Mouse (Mus musculus) embryonic fibroblast, embryonic 13.5 days (primary cell): ENCODE data around the gene Thyn1. TPM values are rescaled to one million over a fixed set of nuclear protein-coding genes. Genes with fewer than 3 reads are reported as not detected.

Experiments used
- H3K27ac ChIP-seq: 2 replicates; pipeline ENCODE4 v1.5.1; 2012; ENCODE audit warnings: low read length, control low read depth, inconsistent platforms; ENCODE audit not compliant: insufficient read depth
- H3K4me1 ChIP-seq: 2 replicates; pipeline ENCODE4 v1.6.1; 2011; ENCODE audit warnings: low read length; ENCODE audit not compliant: control insufficient read depth, insufficient read depth
- H3K4me3 ChIP-seq: 2 replicates; pipeline ENCODE4 v1.5.1; 2011; ENCODE audit warnings: mild to moderate bottlenecking, control low read depth, low read length; ENCODE audit not compliant: insufficient read depth
- CTCF ChIP-seq: IDR thresholded peaks from 2 replicates; pipeline ENCODE4 v1.5.1; 2011; ENCODE audit warnings: mild to moderate bottlenecking, control low read depth, low read length, moderate library complexity, borderline replicate concordance; ENCODE audit not compliant: insufficient read depth
- POLR2A ChIP-seq: IDR thresholded peaks from 2 replicates; pipeline ENCODE4 v1.6.1; 2011; ENCODE audit warnings: low read depth, mild to moderate bottlenecking, control low read depth, low read length, moderate library complexity
- polyA plus RNA-seq: library from polyadenylated mRNA; stranded (reverse); fragments of >200 nt; gene quantifications from 2 replicates; pipeline ENCODE4 v1.2.4, GENCODE M21; 2011; ENCODE audit warnings: low read depth; ENCODE audit not compliant: missing spikeins, insufficient read length

The Thyn1 gene
- polyA plus RNA-seq, 1 experiment: 158 TPM

DNA sequence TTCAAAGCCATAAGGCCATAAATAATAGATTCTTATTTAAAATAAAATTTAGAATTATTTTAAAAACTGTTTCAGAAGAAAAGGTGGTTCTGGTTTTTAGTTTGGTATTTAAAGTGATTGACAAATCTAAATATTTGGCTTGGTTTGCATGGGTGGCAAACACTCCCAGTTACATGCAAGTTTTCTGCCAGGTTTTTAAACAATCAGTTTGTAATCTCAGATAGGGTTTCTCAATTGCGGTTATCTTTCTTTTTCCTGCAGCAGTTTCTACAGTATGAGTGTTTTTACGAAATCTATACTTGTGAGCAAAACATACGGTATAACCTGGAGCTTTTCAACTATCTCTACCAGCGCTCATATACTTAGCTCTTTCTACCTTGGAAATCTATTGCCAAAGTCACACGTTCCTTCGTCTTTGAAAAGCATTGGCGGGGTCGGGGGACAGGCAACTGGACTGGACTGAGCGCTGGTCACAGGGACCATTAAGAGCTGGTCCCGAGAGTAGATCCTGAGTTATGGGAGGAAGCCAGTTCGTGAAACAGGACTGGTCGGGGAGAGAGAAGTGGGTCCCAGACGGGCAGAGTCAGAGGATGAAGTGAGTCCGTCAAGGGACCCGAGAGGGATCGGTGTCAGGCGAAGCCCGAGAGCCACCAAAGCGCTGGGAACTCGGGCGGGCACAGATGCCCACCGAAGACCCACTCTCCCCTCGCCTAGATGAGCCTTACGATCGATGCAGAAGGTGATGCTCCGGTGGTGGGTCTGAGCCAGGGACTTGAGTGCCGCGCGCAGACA is 645 bp upstream of the Thyn1 start:
- peak overlapping the region; percentile 91 for H3K4me3 ChIP-seq
- H3K27ac ChIP-seq: 0 out of 2 replicates have a peak overlapping the region, but pooled peaks have one; percentile 46
- TF ChIP-seq CTCF (no peak), POLR2A (no peak)
- peaks cover 8% of the 10 kb centered on the region for H3K4me1 ChIP-seq

GRCm38 (mm10) chr9:27005231-27005630 is 5.7 kb downstream of the Thyn1 start:
- Histone ChIP-seq H3K4me1 (peaks cover 6% of the 10 kb centered on the region), H3K27ac (no peak overlapping the region), H3K4me3 (no peak overlapping the region)
- TF ChIP-seq POLR2A (no peak), CTCF (no peak)

DNA sequence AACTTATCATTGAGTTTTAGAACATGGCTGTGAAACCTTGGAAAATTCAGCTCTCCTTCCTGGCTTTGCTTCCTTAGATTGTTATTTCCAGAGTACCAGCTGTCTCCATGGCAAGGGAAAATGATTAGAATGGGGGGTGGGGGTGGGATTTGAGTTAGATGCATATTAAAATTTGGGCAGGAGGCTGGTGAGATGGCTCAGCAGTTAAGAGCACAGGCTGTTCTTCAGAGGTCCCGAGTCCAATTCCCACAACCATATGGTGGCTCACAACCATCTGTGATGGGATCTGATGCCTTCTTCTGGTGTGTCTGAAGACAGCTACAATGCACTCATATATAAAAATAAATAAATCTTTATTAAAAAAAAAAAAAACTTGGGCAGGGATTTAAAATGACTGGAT is 6.4 kb downstream of the Thyn1 start:
- H3K27ac ChIP-seq: no peak overlapping the region
- no peak for TF ChIP-seq POLR2A
- no peak for TF ChIP-seq CTCF
- no peak overlapping the region for H3K4me3 ChIP-seq
- H3K4me1 ChIP-seq: peaks cover 4% of the 10 kb centered on the region; the same call in 1 of the 2 replicates

GRCm38 (mm10) chr9:27006866-27007265 is 7.4 kb downstream of the Thyn1 start:
- TF ChIP-seq CTCF: no peak
- TF ChIP-seq POLR2A: no peak
- Histone ChIP-seq H3K4me3 (no peak overlapping the region), H3K4me1 (no peaks in the 10 kb centered on the region), H3K27ac (no peak overlapping the region)

DNA sequence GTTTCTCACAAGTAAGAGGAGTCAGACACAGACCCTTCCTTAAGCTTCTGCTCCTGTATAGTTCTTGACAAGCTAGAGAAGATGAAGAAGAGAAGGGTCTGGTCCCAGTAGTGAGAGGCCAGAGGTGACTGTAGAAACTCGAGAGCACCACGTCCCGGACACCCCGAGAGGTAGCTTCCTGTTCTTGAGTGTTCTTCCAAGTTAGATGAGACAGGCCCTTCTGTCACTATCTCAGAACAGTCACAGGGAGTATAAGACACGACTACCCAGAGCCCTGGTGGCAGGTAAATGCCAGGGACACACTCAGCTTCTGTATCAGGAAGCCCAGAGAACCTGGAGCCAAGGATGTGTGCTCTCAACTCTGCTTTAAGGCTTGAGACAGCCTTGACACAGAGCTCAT is 9.7 kb downstream of the Thyn1 start:
- no peak overlapping the region for H3K27ac ChIP-seq
- no peaks in the 10 kb centered on the region for H3K4me1 ChIP-seq
- H3K4me3 ChIP-seq: no peak overlapping the region
- TF ChIP-seq POLR2A: no peak

- TF ChIP-seq CTCF: no peak
- no peak for TF ChIP-seq POLR2A
- H3K4me1 ChIP-seq: no peaks in the 10 kb centered on the region
- H3K4me3 ChIP-seq: no peak overlapping the region
- H3K27ac ChIP-seq: no peak overlapping the region
Measured at GRCm38 (mm10) chr9:27011572-27011971, 12.1 kb downstream of the Thyn1 start.

GRCm38 (mm10) chr9:27018961-27019360 is 19.5 kb downstream of the Thyn1 start:
- H3K27ac ChIP-seq: no peak overlapping the region
- H3K4me3 ChIP-seq: no peak overlapping the region
- no peak for TF ChIP-seq POLR2A
- no peak for TF ChIP-seq CTCF
- H3K4me1 ChIP-seq: no peaks in the 10 kb centered on the region

DNA sequence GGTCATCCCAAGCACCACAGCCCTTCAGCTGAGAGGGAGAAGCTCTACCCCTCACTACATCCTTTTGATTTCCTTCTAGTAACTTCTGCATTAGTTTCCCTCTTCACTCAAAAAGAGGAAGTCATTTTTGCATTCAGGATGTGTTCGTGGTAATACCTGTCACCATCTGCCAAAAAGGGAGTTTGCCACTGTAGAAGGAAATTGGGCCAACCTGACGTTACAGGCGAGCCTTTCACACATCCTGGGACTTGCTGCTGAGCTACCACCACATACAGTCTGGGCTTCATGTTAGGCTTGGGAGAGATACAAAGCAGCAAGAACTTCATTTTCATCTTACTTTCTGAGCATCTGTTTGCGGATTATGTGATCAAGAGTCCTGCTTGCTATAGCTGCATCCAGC is 24.2 kb downstream of the Thyn1 start:
- no peak for TF ChIP-seq POLR2A
- Histone ChIP-seq H3K4me3 (no peak overlapping the region), H3K27ac (no peak overlapping the region), H3K4me1 (peaks cover 10% of the 10 kb centered on the region; the same call in 1 of the 2 replicates)

DNA sequence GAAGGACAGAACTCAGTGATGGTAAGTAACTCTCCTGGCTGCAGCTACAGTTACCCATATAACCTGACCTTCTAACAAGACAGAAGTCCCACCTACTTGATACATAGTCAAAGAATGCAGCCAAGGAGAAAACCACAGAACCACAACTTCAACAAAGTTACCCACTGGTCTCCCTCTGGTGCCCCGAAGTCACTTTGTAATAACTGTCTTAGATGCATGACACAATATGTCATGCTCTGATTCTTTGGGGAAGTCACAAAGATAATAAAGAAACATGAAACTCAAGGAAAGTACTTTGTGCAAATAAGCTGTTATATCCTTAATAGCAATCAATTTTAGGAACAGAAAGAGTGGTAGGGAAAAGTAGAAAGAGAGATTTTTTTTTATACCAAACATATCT is 27.2 kb downstream of the Thyn1 start:
- Histone ChIP-seq H3K4me3 (no peak overlapping the region), H3K4me1 (peaks cover 10% of the 10 kb centered on the region; the same call in 1 of the 2 replicates), H3K27ac (no peak overlapping the region)
- TF ChIP-seq CTCF (no peak), POLR2A (no peak)

DNA sequence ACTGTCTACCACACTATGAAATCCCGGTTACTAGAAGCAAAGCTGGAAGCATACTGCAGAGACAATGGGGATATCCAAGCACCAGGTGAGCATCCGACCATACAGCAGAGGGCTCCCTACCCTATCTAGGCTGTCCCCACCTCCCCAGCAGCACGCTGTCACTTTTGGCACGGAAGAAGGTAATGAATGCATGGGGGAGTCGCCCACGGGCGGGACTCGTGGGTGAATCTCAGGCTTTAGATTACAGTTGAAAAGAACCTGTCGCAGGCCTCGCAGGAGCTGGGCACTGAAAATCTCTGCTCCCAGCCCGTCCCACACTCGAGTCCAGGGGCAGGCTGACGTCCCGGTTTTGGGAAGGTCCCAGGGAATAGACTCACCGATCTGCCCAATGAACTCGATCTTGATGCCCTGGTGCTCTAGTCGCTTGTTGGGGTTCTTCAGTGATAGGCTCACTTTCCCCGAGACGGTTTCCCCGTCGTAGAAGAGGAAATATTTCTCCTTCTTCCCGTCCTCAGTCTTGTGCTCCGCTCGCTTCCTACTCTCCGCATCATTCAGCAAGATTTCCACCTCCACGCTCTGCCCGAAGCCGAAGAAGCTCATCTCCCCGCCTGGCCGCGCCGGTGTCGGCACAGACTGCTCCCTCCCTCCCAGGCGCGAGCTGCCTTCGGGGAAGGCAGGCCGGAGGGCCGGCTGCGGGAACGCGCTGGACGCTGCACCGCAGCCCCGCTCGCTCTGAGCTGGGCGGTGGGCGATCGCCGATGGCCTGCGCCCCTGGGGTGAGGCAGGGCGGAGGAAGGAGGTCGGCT is 29.7 kb downstream of the Thyn1 start:
- peak; percentile 19; the same call in 1 of the 2 replicates for TF ChIP-seq CTCF
- 0 out of 2 replicates have a peak, but pooled peaks have one; percentile 16 for TF ChIP-seq POLR2A
- Histone ChIP-seq H3K4me3 (peak overlapping the region; percentile 74), H3K27ac (peak overlapping the region; percentile 39), H3K4me1 (peaks cover 10% of the 10 kb centered on the region; the same call in 1 of the 2 replicates)
